Mouse (Mus musculus) liver (tissue): ENCODE measurements around the gene Egfem1.

Experiments
- DNase-seq: peaks from one replicate; pipeline ENCODE4 v3.0.0-alpha.2; 2020; ENCODE audit warnings: mixed read lengths

Gene Egfem1

DNA sequence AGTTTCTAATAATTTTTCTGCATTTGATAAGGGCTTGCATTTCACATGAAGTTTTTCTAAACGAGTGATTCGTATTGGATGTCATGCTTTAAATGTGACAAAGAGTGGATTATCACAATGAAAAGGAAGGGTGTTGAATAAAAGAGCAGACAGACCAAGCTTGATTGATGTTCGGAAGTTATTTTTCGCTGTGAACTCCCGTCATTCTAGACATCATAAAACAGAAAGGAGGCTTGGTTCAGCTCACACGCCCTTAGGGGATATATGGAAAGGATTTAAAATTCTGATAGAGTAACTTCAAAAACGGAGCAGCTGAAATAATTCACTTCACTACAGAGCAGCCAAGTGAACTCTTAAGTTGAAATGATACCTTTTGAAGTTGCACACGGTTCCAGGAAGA lies 285.1 kb downstream of the Egfem1 start:
- no peak for DNase-seq

DNA sequence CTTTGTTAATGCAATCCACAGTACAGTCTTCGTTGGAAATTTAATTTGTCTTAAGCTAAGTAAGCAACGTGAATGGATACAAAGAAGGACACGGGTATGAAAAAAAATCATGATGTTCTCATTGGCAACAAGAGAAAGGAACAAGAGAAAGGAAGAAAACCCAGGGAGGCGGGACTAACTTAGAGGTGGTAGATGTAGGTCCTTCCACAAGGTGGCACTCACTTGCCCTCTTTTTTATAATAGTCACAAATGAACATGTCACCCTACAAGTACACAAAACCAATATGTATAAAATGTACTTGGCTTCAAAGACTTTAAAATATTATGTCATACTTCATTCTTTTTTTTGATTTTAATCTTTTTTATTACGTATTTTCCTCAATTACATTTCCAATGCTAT lies 288.7 kb downstream of the Egfem1 start:
- DNase-seq = no peak

DNA sequence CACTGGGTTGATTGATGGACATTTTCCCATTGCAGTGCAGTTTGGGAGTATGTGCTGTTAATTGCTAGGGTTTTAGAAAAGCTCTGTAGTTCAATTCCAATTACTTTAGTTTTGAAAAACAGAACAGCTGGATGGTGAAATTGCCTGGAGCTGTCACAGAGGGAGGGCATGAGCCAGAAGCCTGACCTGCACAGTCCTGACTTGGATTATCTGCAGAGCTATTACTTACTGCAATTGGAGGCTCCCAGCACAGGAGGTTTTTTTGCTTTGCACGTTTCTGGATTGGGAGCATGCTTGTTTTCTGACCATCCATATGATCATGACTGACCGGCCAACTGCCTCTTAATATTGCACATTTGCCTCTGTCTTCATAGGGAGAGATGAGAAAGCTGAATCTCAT lies 299.4 kb downstream of the Egfem1 start:
- DNase-seq = no peak

DNA sequence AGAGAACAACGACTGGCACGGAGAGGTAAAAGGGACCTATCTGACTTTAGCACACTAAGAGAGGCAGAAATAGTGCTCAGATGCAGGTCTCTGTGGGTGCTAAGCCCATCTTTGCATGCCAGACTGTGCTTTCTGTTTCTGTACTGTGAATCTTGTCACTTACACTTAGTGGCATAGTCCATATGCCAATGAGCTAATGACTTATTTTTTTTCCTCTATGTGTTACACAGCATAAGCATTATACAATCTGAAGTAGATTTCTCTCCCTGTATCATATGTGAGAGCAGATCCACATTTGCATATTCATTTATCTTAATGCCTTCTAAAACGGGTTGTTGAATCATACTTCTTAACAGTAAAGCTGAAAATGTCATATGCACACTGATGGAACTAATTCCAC lies 317.2 kb downstream of the Egfem1 start:
- DNase-seq = no peak

DNA sequence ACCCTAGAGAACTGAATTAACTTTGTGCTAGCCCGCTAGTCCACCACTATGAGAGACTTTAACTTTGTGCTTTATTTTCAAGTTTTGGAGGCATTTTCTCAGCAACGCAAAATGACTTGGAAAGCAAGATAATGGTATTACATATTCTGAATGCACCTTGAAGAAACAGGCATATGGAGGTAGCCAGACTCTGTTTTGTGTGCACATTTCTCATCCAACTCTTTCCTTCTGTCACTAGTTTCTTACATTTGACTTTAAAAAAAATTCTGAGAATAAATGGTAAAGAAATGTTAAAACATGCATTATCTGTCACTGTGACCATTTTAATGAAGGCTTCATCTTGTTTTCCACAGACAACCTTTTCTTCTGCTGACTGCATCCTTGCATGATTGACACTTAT lies 339.8 kb downstream of the Egfem1 start:
- no peak for DNase-seq

DNA sequence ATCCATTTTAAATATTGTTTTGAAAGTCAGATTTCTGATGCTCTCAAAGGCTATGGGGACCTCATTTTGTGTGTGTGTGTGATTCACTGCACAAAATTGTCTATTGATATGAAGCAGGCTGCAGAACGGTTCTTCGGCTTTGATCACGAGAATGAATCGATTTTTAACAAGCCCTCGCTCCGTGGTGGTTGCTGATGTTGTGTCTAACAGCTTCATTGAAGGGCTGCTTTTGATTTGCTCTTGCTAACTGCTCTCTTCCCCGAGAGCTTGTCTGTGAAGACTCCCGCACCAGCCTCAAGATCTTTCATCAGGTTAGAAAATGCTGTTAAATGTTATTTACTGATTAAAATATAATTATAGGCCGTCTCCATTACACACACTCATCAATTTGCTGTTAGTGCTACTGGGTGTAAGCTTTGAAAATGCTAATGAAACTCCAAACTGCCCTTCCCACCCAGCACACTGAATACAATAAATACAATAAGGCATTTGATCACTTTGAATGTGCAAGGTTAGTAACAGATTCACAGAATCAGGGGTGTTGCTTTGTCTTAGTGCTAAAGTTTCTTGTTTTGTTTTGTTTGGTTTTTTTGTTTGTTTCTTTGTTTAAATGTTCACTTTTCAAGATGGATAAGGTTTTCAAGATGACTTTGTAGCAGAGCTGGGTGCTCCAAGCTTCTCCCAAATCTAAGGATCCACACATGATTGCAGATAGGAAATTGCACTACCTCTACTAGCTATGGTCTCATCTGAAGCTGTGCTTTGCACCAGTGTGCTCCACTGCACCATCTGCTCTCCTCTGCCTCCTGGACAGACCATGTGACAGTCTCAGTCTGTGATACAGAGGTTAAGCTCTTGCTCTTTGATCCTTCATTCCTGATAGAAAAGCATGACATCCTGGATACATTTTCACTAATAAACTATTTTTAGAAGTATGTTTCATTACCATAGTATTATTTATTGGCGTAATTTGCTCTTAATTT lies 350.6 kb downstream of the Egfem1 start:
- no peak for DNase-seq

DNA sequence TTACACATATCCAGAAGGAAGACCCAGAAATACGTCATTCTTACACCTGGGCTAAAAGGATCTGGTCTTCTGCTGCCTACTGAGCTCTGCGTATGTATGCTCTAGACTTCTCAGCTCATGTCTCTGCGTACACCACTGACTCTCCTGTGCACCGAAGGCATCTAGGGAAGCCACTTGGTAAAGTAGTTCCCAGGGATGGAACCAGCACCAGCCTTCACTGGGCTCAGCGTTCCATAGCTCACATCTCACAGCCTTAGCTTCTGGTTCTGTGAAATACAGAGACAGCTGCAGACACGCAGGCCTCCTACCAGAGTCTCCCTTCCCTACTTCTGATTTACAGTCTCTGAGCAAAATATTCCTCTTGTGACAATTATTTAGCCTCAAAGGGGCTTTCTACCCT lies 361.2 kb downstream of the Egfem1 start:
- DNase-seq = no peak

DNA sequence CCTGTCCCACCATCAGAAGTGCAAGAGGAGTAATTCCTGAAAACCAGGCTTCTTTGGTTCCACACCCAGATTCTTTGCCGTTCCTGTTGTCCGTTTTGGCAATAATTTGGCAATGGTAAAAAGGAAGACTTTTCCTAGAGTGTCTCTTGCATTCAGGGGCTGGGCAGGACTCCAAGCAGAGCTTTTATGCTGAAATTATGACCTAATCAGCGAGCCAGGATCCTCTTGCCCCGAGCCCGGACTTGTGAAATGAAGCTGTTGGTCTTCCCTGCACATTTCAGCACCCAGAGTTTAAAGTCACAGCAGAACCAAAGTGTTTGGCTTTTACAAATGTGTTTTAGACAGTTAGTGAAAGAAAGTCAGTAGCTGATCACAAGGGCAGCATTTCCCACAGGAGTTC lies 362.8 kb downstream of the Egfem1 start:
- no peak for DNase-seq

DNA sequence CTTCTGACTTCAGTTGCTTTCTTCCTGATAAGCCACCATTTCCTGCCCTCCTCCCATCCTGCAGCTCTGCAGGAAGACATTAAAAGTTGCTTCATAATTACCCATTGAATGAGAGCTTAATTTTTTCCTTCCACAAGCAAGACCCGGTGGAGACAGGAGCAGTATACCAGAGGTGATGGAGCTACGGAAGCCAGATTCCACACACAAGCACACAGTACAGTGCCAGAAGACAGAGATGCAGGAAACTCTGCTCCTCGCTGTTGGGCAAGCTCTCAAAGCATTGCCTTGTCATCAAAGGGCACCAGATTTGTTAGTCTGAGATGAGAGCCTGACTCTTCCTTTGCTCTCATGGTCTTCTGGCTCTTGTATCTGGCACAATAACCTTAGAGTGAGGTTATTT lies 364.3 kb downstream of the Egfem1 start:
- no peak for DNase-seq

DNA sequence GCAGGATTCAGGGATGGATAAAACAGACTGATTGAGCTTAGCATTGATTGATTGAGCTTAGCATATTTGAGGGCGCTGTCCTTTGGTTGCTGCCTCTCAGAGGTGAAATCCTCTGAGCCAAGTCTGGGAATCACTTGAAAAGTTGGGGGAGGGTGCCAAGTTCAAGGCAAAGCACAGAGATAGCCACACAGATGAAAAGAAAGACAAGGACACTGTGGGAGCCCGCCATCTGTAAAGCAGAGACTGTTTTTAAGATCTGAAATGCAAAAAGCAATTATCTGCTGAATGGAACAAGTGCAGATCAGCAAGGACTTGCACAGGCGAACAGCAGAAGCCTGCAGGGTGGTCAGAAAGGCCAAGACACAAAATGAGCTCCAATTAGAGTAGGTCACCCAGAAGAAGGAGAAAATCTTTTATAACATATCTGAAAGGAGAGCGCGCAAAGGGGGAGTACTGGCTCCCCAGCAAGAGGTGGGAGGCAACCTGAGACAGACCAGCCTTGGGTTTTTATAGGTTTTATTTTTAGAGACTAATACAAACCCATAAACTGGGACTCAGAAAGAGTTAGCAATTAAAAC lies 367.1 kb downstream of the Egfem1 start:
- no peak for DNase-seq

DNA sequence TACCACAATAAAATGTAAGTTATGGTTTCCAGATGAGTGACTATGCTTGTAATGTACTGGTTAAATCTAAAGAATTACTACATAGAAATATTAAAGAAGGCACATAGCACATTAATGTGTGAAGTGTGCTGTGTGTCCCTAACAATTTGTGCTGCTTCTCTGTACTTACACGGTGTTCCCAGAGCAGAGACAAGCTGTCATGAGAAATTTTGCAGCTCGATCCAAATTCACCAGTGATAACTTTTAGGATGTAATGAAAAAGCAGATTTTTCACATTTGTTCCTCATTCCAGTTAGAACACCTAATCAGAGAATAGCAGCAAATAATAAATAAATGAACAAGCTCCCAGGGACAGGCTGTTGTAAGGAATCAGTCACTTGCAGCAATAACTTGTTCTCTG lies 416.4 kb downstream of the Egfem1 start:
- no peak for DNase-seq

DNA sequence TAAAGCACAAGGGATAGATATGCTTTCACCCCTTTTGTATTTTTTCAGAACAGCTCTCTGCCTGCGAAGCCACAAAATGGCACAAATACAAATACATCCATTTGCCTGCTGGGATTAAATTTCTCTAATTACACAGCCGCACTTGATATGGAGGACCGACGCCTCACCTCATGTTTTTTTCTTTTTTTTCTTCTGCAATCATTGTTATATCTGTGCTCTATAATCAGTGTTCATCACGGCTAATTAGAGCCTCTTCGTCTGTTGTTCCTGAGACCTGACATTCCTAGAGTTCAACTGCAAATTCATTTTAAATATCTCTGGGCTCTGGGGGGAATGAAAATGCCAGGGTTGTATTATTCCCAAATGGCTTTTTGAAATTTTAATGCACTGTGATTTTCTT lies 417.4 kb downstream of the Egfem1 start:
- DNase-seq = no peak

DNA sequence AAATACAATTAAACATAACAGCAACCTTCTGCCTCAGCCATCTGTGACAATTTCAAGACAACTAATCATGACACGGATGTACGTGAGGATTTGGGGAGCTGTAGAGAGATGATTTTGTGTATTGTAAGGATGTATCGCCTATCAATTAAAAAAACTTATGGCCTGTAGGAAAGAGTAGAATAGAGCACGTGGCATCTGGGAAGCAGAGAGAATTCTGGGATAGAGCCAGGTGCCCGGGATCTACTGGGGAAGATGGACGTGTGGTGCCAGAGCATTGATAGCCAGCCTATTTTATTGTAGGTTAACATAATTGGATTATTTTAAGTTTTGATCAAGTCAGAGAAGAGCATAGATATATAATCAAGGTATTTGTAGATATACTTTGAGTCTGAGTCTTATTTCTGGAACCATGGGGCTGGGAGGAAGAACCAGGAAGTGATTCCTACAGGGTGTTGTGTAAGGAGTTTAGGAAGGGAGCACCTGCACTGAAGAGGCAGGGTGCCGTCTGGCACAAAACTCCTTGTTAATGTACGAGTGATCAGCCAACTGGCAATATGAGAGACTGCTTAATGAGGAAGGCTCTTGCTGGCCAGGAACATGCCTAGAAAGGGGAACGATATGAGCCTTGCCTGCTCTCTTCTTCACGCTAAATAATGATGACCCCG lies 443.6 kb downstream of the Egfem1 start:
- no peak for DNase-seq

DNA sequence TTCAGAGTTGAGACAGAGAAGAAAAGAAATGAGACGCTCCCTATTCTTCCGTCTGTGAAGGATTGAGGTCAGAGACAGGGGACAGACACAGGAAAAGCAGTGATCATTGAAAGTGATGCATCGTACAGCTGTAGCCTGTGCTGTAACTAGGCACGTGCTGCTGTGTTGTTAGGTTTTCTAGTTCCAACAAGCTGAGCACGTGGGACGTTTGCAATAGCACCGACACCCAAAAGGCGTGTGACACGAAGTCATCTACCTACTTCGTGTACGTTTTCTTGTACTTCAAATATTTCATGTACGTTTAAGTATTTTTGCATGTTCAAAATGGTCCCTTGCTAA lies 444.1 kb downstream of the Egfem1 start:
- no peak for DNase-seq

DNA sequence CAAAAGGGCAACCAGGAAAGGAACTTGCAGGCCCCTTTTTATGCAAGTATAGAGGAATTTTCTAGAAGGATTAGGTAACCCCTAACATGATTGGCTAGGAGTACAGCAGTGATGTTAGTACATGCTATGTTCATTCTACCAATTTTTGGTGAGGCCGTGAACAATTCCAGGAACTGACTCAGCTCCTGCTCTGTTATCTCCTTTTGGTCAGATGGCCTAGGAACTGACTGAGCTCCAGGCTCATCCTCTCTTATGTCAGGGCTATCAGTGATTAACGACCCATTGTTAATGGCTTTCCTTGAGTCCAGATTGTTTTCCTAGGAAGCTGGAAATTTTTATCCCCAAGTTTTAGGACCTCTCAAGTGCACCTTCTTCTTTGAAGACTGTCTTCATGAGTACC lies 457.4 kb downstream of the Egfem1 start:
- DNase-seq = no peak

DNA sequence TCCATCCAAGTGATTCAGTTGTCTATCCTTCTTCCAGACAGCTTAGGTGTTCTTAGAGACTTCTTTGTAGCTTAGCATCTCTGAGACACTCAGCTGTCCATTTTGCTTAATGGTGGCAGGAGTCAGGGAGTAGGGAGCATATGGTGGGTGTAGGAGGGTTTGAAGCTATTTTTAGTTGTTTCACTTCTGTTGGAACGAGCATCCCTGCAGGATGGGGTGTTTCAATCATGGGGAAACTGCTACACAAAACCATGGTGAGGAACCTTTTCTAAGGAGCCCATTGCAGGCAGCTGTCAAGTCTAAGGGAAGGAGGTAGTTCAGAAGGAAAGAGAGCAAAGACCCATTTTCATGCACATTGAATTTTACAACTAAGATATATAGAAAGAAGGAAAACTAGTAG lies 458.1 kb downstream of the Egfem1 start:
- no peak for DNase-seq

DNA sequence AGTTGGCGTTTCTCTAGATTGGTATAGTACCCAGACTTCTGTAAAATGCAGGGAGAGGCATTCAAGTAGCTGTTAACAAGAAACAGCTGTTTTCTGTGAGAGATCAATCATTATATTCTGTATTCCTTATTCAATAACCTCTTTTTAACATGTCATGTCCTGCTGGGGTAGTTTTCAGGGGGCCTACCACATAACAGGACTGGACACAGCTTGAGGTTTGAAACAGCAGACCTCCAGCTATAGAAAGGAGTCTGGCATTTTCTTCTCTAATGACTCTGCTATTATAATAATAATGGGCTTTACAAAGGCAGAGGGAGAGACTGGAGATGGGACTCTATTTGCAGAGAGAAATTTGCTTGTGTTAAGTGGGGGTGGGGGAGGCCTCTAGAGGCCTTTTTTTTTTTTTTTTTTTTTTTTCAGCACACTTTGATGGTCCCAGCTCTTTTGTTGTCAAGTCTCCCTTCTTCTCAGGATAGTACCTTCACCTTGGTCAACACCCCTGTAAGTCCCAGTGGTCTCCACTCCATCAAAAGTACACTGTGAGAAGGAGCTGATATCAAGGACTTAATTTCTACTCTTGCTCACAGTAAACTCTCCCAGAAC lies 459.8 kb downstream of the Egfem1 start:
- no peak for DNase-seq

DNA sequence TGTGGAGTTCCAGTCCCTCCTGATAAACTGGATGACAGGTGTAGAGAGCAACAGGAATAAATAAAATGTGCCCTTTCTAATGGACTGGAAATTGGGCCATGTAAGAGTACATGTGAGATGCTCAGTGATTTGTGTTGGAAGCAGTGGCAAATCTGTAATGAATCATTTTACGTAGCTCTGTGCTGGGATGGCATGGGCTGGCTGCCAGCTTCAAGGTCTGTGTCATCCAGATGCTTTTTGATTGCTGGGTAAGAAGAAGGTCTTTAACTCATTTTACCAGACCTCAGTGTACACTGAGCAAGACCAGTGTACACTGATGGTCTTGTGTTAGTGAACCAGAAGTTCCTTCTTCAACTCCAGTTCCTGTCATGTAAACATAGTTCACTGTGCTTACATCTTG lies 462.2 kb downstream of the Egfem1 start:
- DNase-seq = no peak

DNA sequence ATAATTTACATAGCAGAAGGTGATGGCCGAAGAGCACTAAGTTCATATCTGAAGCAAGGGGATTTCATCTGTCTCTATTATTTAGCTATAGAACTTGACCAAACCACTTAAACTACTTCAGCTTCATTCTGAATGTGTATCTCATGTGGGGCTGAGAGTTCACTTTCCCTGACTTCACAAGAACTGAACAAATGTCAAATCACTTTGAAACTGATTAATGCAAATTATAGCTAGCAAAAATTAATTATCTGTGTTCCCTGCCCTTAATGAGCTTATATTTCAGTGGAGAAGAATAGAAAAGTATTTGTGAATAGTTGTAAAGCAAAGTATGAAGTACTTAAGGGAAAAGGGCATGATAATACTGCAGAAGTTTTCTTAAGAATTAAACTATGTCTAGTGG lies 481.3 kb downstream of the Egfem1 start:
- DNase-seq = no peak

DNA sequence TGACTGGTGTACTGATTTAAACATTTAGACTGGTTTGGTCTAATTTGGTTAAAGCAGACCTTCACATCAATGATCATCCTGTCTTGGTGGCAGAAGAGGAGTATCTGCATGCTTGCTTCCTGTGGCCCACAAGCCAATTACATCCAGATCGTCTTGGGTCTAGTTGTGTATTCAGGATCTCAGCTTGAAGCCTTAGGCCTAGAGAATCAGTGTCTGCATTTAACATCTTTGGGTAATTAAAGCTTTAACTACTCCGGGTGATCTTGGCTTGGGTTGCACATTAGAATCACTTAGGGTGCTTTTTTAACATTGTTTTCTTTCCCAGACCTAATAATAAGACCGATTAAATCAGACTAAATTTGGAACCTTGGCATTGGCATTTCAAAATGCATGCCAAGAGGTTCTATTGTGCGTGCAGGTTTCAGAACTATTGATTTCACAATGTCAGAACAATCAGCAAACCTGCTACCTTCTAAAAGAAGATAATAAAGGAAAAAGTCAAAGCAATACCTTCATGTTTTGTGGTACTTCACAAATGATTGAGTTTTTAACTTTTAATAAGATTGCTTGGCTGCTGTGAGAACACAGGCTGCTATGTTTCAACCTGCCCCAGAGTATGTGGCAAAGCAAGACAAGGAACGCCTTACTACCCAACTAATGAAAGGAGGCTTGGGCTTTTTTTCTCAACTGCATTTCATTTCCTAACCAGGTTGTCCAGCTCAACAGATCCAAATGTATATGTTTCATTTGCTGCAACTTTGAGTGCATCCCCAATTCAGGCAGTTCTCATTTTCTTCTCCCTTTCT lies 496.4 kb downstream of the Egfem1 start:
- no peak for DNase-seq

DNA sequence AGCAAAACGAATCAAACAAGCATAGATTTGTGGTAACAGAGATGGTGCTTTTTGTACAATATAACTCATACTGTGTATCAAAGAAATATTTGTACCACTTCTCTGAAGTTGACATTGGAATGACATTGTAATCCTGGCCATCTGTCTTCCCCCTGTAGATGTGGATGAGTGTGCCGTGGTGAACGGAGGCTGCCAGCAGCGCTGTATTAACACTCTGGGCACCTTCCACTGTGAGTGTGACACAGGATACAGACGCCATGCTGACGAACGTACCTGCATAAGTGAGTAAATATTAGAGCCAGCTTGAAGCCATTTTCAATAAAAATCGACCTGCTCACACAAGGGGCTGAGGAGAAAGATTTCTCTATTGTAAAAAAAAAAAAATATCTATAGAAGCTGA lies 500.9 kb downstream of the Egfem1 start:
- no peak for DNase-seq

DNA sequence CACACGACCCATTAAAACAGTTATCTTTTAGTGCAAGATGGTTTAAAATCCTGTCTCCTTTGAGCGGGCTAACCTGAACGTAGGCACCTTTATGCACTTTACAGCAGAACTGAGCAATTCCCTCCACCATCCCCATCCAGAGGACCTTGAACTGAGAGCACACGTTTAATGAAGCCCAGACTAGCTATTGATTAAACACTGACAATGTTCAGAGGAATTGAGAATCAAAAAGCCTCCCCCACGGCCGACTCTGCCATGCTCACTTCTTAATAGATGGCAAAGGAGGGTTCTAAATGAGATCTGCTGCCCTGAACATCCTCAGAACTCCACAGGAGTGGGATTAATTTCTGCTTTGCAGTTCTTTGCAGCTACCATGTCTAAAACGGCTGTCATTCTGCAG lies 520.3 kb downstream of the Egfem1 start:
- DNase-seq = no peak

DNA sequence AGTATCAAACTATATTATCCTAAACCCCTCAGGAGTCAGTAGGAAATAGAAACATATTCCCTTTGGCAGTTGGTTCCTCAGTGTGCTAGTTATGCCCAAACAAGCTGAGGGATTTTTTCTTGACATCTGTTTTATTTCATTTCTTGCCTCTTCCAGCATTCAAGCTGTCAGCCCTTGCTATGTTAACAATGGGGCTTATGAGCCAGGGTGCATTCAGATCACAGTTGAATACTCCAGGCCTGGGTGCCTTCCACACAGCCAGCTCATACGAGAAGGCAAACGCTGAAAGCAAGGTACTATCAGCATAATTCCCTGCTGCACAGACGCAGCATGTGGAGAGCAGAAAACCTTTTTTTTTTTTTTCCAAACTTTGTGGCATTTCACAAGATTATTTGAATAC lies 526.9 kb downstream of the Egfem1 start:
- DNase-seq = no peak
